Mouse (Mus musculus): ENCODE measurements at regions not wholly inside any gene's neighbourhood (a gene's known extent, or its start where the extent isn't known, plus 50 kb on each side); places are given as distances from the start of the nearest gene placed in this dataset.

GRCm38 (mm10) chr5:119524171-119524570 lies 146.3 kb upstream of the Tbx3 start:
- TF ChIP-seq CTCF (IDR thresholded peaks at IDR 0.05; ENCODE audit: control insufficient read depth, insufficient read depth, insufficient replicate concordance, low read depth, low read length), result no peak
- no peak for TF ChIP-seq POLR2A (IDR thresholded peaks at IDR 0.05; ENCODE audit: control insufficient read depth, low read depth, low read length)
